Mouse (Mus musculus): ENCODE results near the gene Pign. TPM values are rescaled to one million over a fixed set of nuclear protein-coding genes. Genes with fewer than 3 reads are reported as not detected.

Pign gene
- polyA plus RNA-seq (2012; rRNA removed; ENCODE audit: low replicate concordance): 10.2 and 33.6 TPM in 2 replicates

GRCm38 (mm10) chr1:105663171-105663961 is at the start of gene Pign, which contains the start of gene Relch:
Gene Pign, minus strand, starts transcription at chr1:105663677.
Gene Relch, plus strand, starts transcription at chr1:105663861.

Other genes with a start within 250 kb of the Pign start
- gene Relch, start 184 bp upstream of the Pign start, polyA plus RNA-seq (2012; rRNA removed; ENCODE audit: low replicate concordance): 13.2 and 23.0 TPM in 2 replicates
- 2.9 and 7.6 TPM in 2 replicates for gene Tnfrsf11a, start 117.0 kb upstream of the Pign start, polyA plus RNA-seq (2012; rRNA removed; ENCODE audit: low replicate concordance)

Measured in subcutaneous adipose tissue, adult 2 months (tissue).